Mouse (Mus musculus): ENCODE results near the gene Gm21093. TPM values are rescaled to one million over a fixed set of nuclear protein-coding genes. Genes with fewer than 3 reads are reported as not detected.

Gm21093 gene
- polyA plus RNA-seq (2012; ENCODE audit: low replicate concordance), result not detected in 2 replicates

GRCm38 (mm10) chr4:42034626-42035025 lies at the start of gene Gm21093:
Gene Gm21093 (minus strand): TSS chr4:42034726.

Other genes starting within 250 kb of the Gm21093 start
- gene Gm21541, start 131.1 kb downstream of the Gm21093 start, polyA plus RNA-seq (2012; ENCODE audit: low replicate concordance), result not detected in 2 replicates
- 4.4 and 8.5 TPM in 2 replicates for gene Gm20878, start 93.2 kb downstream of the Gm21093 start, polyA plus RNA-seq (2012; ENCODE audit: low replicate concordance)
- not detected in 2 replicates for gene Fam205a4, start 68.7 kb downstream of the Gm21093 start, polyA plus RNA-seq (2012; ENCODE audit: low replicate concordance)
- gene Gm3893, start 56.5 kb upstream of the Gm21093 start, polyA plus RNA-seq (2012; ENCODE audit: low replicate concordance), result not detected in 2 replicates
- not detected in 2 replicates for gene Gm13304, start 80.1 kb upstream of the Gm21093 start, polyA plus RNA-seq (2012; ENCODE audit: low replicate concordance)
- not detected in 2 replicates for gene Gm13306, start 118.7 kb upstream of the Gm21093 start, polyA plus RNA-seq (2012; ENCODE audit: low replicate concordance)
- 0.09 TPM in 1 of 2 replicates, not detected in the other for gene Gm13305, start 133.9 kb upstream of the Gm21093 start, polyA plus RNA-seq (2012; ENCODE audit: low replicate concordance)
- not detected in 2 replicates for gene Gm10600, start 205.9 kb upstream of the Gm21093 start, polyA plus RNA-seq (2012; ENCODE audit: low replicate concordance)
- gene Ccl21b, start 221.0 kb upstream of the Gm21093 start, polyA plus RNA-seq (2012; ENCODE audit: low replicate concordance), result not detected in 2 replicates

Data from leukemia stem cell, adult 10-12 weeks (primary cell).